Mouse (Mus musculus) cerebellum, adult 9-11 months (tissue): ENCODE measurements around the gene Rpl36a.

Experiments used
- DNase-seq: peaks from one replicate; pipeline ENCODE4 v3.0.0; 2022

Rpl36a gene

DNA sequence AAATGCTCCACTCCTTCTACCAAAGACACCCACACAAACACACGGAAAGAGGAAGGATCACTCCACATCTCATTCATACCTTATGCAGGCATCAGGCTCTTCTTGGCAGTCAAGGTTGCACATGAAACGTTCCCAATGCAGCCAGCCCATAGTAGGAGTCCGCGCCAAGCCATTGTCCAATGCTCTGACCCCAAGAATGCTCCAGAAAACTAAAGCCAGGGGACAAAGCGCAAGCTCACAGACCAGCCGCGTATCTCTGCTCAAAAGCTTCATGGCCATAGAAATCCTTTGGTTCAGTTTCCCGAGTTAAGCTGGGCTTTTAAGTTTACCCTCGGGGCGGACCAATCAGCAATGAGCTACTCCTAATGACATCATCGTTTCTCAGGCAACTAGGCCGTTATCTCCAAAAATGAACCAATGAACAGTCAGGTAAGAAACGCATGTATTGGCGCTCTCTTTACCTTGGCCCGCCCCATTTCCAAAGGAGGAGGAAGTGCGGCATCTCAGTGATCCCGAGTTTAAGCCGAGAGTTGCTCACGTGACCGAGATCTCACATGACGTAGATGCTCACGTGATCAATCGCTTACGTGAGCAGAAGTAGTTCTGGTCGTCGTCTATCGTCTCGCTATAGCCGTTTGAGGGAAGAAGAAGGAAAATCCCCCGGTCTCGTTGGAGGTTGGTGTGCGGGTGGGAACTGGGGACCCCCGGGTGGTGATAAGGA, 15.4 kb downstream of the Rpl36a start, which contains the start of the genes Gla and Hnrnph2:
Gene Gla (minus strand): TSS at position 467 of the 721 bp plus-strand sequence.
Gene Hnrnph2 (plus strand): TSS at position 521 of the 721 bp plus-strand sequence.
- peak; percentile 96 for DNase-seq

DNA sequence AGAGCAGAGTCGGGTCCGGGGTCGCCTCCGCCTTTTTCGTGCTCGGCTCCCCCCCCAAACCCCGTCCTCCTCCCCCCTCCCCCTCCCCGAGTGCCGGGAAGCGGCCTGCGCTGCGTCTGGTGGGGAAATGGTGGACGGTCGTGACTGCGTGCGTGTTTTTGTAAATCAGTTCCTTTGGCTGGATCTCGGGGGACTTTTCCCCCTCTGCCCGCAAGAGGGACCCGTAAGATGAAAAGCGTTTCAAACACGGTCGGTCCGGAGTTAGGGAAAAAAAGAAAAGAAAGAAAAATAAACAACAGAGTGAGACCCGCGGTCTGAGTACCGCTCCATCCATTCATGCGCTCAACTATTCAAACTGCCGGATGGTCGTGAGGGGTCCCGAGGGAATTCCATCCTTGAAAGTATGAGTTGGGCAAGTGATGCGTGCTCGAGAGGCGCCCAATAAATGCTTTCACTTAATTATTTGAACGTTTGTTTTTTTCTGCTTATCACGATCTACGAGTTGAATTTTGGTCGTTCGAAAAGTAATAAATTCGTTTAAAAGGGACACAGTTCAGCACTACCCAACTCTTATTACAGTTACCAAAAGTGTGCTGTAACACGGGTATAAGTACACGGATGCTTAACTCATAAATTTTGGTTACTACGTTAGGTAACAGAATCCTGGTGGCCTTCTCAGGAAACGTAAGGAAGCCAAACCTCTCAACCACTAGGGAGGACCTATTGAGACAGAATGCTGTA, 16.1 kb downstream of the Rpl36a start:
- no peak for DNase-seq

DNA sequence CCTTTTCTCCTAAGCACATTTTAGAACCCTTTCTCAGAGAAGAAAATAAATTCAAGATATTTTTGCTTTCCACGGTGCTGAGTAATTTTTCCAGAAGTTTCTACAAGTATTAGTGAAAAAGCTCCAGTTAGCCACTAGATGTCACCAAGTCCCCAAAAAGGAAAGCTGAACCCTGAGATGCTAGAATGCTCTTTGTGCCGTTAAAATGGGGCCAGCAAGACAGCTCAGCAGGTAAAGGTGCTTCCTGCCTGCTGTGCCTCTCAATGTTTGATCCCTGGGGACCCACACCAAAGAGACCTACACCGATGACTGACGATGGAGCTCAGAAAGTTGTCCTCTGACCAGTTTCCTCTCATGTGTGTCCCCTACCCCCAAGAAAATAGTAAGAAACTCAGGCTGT, 24.0 kb downstream of the Rpl36a start:
- no peak for DNase-seq

DNA sequence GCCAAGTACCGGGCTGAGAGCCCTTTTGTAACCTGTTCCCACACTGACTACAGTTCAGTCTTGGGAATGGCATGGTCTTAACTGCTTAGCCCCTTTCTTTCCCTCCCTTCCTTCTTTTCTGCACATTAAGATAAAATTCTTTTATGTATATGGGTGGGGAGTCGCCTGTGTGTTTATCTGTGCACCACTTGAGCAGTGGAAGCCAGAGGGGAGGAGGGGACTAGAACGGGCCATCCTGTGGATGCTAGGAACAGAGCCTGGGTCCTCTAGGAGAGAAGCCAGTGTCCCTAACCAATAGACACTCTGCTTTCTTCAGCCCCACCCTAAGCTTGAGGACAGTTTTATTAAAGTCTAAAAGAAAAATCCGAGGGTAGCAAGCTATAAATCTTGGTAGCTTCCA, 25.5 kb downstream of the Rpl36a start:
- no peak for DNase-seq

DNA sequence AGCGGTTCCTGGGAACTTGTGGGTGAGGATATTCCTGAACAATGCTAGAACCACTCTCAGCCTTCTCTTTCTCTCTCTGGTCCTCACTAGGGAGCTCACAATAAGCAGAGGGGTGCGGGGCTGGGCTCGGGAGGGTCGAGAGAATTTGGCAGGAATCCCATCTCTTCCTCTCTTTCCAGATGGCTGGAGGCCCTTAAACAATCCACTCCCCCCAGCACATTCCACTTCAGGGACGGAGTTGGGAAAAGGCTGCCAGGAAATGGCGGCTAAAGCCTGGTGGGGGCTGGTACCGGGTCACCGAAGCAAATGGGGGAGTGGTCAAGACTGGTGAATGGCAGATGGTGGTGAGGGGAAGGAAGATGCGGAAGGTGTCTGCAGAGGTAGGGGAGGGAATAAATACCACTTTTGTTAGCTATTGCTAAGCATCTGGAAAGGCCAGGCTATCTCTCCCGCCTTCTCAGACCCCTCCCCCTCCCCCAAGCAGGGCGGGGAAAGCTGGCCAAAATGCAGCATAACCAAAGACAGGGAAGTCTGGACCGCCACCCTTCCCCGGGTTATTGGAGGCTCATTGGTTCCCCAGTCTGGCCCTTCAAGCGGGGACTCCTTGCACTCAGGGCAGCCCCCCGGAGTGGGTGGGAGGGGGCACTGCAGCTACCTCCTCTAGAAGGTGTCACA, 27.0 kb downstream of the Rpl36a start:
- peak; percentile 62 for DNase-seq

DNA sequence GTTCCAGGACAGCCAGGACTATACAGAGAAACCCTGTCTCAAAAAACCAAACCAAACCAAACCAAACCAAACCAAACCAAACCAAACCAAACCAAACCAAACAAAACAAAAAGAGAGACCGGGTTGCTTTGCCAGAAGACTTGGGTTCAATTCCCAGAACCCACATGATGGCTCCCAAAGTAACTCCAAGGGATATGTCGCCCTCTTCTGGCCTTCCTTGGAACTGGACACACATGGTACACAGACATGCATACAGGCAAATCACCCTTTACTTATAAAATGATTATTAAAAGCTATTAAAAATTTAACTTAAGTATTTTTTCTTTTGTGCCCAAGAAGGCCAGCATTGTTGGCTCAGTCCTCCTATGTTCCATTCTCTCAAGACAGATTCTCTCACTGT, 28.9 kb downstream of the Rpl36a start:
- DNase-seq, result no peak

DNA sequence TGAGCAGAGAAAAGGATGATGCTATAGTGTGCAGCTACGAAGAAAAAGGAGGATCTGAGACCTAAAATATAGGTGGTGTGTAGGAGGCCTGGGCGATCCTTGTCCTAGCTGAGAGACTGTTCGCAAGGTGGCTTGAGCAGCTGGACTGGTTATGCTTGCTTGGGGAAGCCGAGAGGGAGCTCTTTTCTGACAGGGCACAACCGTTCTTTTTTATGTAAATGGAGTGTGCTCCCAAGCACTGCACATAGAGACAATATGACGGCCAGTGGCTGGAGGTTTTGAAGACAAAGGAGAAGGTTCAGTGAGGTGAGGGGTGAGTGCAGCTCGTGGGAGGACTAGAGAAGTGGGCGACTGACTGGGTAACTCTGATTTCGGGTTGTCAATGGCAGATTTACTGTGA, 34.2 kb downstream of the Rpl36a start:
- no peak for DNase-seq

DNA sequence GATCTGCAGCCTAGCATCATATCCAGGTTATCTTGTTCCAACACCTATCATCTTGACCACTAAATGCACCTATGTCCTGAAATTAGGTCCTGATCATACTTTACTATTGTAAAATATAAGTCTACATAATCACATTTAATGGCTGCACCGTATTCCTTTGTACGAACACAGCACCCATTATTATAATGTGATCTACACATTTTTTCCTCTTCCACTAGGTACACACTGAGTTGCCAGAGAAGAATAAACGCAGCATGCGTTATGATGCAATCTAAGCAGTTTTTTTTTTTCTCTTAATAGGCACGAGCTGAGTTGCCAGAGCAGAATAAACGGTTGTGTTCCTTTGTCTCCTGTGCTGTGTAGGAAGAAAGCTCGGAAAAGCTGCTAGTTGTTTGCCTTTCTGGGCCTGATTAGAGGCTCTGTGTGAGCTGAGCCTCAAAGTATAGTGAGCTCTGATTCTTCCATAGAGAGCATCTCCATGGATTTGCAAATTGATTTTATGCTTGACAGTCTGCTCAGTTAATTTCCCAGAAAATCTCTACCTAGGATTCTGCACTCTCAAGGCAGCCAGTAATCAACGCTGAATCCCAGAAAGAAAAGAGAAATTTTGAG, 34.9 kb downstream of the Rpl36a start:
- no peak for DNase-seq

DNA sequence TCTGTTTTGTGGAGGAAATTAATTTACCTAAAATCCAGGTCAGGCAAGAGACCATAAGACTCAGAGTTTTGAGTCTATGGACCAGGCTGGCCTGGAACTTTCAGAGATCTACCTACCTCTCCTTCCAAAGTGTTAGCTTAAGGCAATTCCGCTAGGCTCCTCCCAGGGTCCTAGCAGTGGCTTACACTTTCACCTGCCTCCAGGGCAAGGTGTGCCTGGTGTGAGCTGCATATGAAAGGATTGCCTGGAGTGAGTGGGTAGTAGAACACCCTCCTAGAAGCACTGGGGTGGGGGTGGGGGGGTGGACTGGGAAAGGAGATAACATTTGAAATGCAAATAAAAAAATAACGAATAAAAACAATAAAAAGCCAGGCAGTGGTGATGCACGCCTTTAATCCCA, 36.2 kb downstream of the Rpl36a start:
- no peak for DNase-seq

DNA sequence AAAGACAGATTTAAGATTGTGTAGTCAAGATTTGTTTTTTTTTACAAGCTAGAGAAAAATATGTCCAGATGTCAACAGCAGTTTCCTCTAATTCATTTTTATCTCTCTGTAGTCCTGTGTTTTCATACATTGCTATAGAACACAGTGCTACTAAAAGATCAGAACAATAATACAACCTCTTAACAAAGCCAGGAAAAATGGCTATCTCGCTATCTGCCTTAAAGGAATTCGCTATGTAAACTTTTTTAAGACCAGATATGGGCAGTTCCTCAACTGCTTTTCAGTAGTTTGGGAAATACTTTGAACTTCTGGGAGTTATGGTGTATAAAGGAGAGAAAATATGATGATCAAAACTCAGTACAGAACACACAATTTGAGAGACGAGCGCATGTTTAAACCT, 37.9 kb downstream of the Rpl36a start:
- DNase-seq, result no peak

DNA sequence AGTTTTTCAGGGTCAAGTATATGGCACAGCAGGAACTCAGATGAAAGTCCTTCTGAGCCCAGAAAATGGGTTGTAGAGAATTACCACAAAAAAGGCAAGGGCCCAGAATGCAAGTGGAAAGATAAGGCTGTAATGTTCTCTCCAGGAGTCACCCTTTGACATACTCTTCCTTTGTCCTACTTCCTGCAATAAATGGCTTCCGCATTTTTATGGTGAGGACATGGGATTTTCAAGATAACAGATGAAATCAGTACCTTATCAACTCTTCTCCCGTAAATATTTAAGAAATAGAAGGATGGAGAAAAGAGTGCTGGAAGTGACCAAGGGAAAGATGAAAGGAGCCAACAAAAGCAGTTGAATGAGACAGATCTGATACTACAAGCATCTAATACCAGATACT, 42.7 kb downstream of the Rpl36a start:
- DNase-seq, result no peak

DNA sequence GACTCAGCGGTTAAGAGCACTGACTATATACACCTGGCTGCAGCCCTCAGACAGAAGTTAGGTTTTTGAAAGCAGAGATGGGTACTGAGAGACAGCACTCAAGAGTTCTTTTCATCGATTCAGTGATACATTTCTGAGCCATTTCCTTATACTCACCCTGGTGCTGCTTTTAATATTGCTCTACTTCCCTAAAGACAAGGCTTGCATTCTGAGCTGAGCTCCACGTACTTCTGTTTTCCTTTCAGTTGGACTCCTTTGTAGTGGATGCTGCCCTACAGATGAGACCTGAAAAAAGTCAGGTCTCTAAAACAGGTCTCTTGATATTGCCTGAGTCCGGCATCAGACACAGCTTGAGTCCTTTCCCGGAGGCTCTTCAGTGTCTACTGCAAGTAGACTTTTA, 47.3 kb downstream of the Rpl36a start:
- no peak for DNase-seq

DNA sequence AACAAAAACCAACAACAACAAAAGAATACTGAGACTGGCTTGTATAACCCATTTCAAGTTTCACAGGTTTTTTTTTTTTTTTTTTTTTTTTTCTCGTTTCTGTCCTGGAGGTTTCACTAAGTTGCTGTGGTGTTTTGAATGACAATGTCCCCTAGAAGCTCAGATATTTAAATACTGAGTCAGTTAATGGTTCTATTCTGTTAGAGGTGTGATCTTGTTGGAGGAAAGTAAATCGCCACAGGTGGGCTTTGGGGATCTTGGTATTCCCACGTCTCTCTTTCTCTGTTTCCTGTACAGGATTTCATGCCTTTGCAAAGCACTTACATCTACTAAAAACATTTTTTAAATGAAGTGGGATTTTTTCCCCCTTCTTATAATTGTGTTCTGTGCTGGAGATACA, 49.7 kb downstream of the Rpl36a start:
- no peak for DNase-seq

DNA sequence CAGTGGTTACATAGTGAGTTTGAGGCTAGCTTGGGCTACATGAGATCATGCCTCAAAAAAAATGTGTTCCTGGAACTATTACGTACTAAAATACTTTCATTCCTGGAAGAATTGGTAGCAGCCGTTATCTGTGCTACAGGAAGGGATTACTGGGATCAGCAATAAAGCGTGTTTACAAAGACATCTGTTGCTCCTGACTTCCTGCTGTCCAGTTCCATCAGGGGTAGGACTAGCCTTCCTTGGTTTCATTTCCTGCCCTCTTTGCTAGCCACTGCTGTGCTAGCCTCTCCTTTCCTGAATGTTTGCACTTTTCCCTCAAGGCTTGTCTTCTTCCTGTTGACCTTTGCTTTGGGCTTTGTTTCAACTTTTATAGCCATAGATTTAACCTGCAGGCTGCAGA, 50.4 kb downstream of the Rpl36a start:
- no peak for DNase-seq
